Mouse (Mus musculus) small intestine, adult 2 months (tissue): ENCODE results near the gene Samd14.

Experiments used
- CTCF ChIP-seq: fragments of 200-500 bp; IDR thresholded peaks from 2 replicates; pipeline ENCODE4 v1.5.1; 2012; ENCODE audit warnings: low read depth, mild to moderate bottlenecking, control low read depth, inconsistent platforms, low read length, moderate library complexity, mixed read lengths; ENCODE audit not compliant: insufficient replicate concordance, insufficient read length; ENCODE audit errors: extremely low read depth
- POLR2A ChIP-seq: fragments of 200-500 bp; IDR thresholded peaks from 2 replicates; pipeline ENCODE4 v1.6.1; 2012; ENCODE audit warnings: low read depth, mild to moderate bottlenecking, control low read depth, inconsistent platforms, low read length, moderate library complexity

- TF ChIP-seq POLR2A: no peak
- TF ChIP-seq CTCF: no peak
Observed at GRCm38 (mm10) chr11:95012075-95012474, 2.4 kb downstream of the Samd14 start.
